Mouse (Mus musculus): ENCODE data around the gene Rimbp3. TPM values are rescaled to one million over a fixed set of nuclear protein-coding genes. Genes with fewer than 3 reads are reported as not detected.

Rimbp3 gene
- total RNA-seq (2023) = 0.41 TPM in 1 of 2 replicates, not detected in the other

GRCm38 (mm10) chr16:17208389-17209361 lies at the start of gene Rimbp3:
Gene Rimbp3 (plus strand): TSS chr16:17208603.

GRCm38 (mm10) chr16:17202549-17202948 lies 5.9 kb upstream of the Rimbp3 start, which contains the start of gene Ube2l3:
Gene Ube2l3 (minus strand): TSS chr16:17202649.

GRCm38 (mm10) chr16:17232794-17233701 lies 24.6 kb downstream of the Rimbp3 start, which contains the start of gene Hic2:
Gene Hic2 (plus strand): TSS chr16:17233572.

Other genes starting within 250 kb of the Rimbp3 start
- 103 and 113 TPM in 2 replicates for gene Mapk1, start 225.2 kb upstream of the Rimbp3 start, total RNA-seq (2023)
- gene Ypel1, start 138.9 kb upstream of the Rimbp3 start, total RNA-seq (2023) = 0.28 and 0.48 TPM in 2 replicates
- gene Ppil2, start 97.3 kb upstream of the Rimbp3 start, total RNA-seq (2023) = 63.4 and 77.0 TPM in 2 replicates
- gene 2610318N02Rik, start 83.4 kb upstream of the Rimbp3 start, total RNA-seq (2023) = 4.2 and 5.7 TPM in 2 replicates
- gene Sdf2l1, start 76.2 kb upstream of the Rimbp3 start, total RNA-seq (2023) = 37.5 and 40.5 TPM in 2 replicates
- 4.4 and 6.4 TPM in 2 replicates for gene Ydjc, start 64.0 kb upstream of the Rimbp3 start, total RNA-seq (2023)
- gene Ccdc116, start 61.4 kb upstream of the Rimbp3 start, total RNA-seq (2023) = 1.1 and 2.1 TPM in 2 replicates
- gene Ube2l3, start 6.0 kb upstream of the Rimbp3 start, total RNA-seq (2023) = 141 and 143 TPM in 2 replicates
- gene Hic2, start 25.0 kb downstream of the Rimbp3 start, total RNA-seq (2023) = 1.9 and 3.3 TPM in 2 replicates
- gene Tmem191c, start 67.5 kb downstream of the Rimbp3 start, total RNA-seq (2023) = 2.8 and 2.9 TPM in 2 replicates
- gene Serpind1, start 122.8 kb downstream of the Rimbp3 start, total RNA-seq (2023) = not detected in 2 replicates
- gene Snap29, start 197.4 kb downstream of the Rimbp3 start, total RNA-seq (2023) = 16.2 and 17.0 TPM in 2 replicates
- 37.3 and 49.3 TPM in 2 replicates for gene Pi4ka, start 197.7 kb downstream of the Rimbp3 start, total RNA-seq (2023)
- 45.7 and 53.5 TPM in 2 replicates for gene Crkl, start 243.4 kb downstream of the Rimbp3 start, total RNA-seq (2023)

Data from neutrophil, adult 65 days (primary cell).